Mouse (Mus musculus) frontal cortex, adult 2 months (tissue): Measurements from ENCODE around the gene Mafb. TPM values are rescaled to one million over a fixed set of nuclear protein-coding genes. Genes with fewer than 3 reads are reported as not detected.
A peak's percentile ranks its signal among the peaks of the same experiment; 100 is the strongest.

Source experiments
- DNase-seq, 2 experiments: peaks; one replicate each; pipeline ENCODE4 v3.0.0; 2022; ENCODE audit warnings: low spot score in 1 of 2; ENCODE audit errors: extremely low spot score in 1 of 2
- polyA plus RNA-seq: library from polyadenylated mRNA; depleted of rRNA; stranded (reverse); fragments of >200 nt; gene quantifications from 2 replicates; pipeline ENCODE4 v1.2.3, GENCODE M21; 2012; rRNA removed

The Mafb gene
- 7.2 and 8.8 TPM in 2 replicates for polyA plus RNA-seq

GRCm38 (mm10) chr2:160366980-160367338 is at the start of gene Mafb:
Gene Mafb, minus strand, starts transcription at chr2:160367065.
- DNase-seq: peak; percentile 73 to 85

GRCm38 (mm10) chr2:160415161-160415560 is 48.3 kb upstream of the Mafb start:
- no peak for DNase-seq

- no peak for DNase-seq
Observed at GRCm38 (mm10) chr2:160414736-160415135, 47.9 kb upstream of the Mafb start.

DNA sequence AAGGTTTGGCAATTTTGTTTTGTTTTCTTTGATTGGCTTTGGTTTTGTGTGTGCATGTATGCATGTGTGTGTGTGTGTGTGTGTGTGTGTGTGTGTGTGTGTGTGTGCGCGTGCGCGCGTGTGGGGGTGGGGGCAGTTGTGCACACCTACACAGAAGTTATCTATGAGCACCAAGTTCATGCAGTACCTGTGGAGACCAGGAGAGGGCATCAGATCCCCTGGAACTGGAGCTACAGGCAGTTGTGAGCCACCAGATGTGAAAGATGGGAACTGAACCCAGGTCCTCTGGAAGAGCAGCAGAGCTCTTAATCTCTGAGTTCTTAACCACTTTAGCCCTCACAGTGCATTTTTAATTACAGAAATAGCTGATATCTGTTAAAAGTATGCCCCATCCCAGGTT is 47.1 kb upstream of the Mafb start:
- DNase-seq: no peak

DNA sequence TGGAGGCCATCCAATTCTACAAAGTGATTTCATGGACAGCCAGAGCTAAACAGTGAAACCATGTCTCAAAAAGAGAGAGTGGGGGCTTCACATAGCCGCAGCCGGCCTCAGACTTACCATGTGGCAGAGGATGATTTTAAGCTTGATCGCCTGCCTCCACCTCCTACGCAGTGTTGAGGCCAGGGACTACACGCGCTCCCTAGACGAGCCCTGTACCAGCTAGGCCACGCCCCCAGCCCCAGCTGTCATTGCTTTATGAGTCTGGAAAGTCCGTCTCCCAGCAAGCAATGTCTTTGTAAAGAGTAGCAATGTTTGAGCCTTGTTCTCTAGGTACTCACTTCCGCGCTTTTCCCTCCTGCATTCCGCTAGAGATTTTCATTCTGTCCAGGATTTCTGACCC is 46.2 kb upstream of the Mafb start:
- DNase-seq: no peak

DNA sequence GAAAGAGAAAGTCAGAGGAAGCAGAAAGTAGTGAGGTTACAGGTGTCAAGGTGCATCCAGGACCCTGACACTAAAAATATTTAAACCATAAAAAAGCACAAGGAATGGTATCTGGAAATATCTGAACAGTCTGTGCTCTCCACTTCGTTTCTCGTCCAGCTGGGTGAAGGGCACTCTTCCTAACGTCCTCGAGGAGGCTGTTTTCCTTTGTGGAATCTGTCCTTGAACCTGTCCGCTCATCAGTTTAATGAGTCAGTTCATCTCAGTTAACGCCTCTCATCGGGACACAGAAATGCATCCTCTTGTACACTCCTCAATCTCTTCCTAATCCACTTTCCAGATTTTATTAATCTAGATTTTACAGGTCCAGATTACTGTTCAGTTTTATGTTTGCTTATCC is 44.6 kb upstream of the Mafb start:
- no peak for DNase-seq

- DNase-seq: no peak
Observed at GRCm38 (mm10) chr2:160407720-160408119, 40.9 kb upstream of the Mafb start.

- DNase-seq: no peak
Observed at GRCm38 (mm10) chr2:160397747-160398146, 30.9 kb upstream of the Mafb start.

- DNase-seq: no peak
Observed at GRCm38 (mm10) chr2:160394735-160395134, 27.9 kb upstream of the Mafb start.

DNA sequence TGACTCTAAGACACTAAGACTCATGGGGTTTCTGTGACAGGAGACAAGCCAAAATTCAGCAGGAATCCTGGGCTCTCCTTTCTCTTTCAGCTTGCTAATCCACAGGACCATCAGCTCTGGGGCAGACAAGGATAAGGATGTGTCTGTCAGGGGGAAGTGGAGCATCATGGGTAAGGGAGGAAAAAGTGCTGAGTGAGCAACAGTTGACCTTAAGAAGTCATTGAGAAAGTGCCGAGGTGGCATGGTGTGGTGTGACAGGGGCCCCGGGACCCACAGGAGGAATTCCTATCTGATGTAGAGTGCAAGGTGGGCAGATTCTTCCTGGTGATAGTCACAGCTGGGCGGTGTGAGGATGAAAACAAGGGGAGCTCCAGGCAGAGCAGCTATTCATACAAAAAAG is 25.8 kb upstream of the Mafb start:
- no peak for DNase-seq

DNA sequence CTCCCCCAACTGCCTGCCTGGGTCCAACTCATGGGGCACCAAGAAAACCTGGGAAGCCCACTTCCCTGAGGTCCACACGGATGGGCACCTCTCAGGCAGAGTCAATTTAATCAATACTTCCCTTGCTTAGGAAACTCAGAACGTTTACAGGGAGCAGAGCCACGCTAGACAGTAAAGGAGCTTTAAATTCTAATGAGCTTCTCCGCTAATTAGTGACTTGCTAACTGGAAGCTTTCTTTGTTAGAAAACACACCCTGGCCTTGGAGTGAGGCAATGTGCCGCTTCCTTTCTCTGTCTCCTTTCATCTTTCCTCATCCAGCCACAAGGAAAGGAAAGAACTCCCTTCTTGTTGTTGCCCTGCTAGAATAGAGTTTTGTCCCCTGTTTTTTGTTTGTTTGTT is 21.7 kb upstream of the Mafb start:
- DNase-seq: no peak

DNA sequence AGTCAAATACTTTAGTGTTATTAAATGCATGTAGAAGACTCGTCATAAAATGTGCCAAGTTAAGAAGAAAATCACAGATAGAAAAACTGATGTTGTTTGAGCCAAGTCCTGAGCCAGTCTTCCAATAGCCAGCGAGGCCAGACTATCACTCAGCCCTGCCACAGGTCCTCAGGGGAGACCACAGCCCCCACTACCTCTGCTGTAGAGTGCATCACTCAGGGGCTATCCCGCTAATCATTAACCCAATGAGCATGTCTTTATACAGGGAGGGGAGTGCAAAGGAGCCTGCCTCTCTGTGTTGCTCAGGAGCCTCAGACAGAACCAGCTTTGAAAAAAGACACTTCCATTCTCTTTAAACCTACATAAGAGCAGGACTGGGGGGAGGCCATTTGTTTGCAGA is 16.6 kb upstream of the Mafb start:
- no peak for DNase-seq

- peak in 1 of 2 experiments; percentile 48 for DNase-seq
Observed at GRCm38 (mm10) chr2:160378271-160378670, 11.4 kb upstream of the Mafb start.

DNA sequence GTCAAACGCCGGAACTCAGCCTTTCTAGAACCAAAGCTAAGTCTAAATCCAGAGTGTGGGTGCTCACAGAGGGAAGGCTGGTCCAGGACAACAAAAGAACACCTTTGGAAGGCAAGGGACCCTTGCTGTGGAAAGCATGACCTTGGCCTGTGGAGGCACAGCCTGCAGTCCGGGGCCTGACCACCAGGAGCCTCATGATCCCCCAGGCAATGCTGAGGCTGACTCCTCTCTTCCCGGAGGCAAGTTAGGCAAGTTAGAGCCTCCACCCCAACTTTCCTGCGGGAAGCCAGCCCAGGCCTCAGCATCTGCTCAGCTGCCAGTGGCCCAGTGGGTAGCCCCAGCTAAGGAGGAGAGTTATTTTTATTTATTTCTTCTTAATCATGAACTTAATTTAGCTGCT is 9.4 kb upstream of the Mafb start:
- no peak for DNase-seq

DNA sequence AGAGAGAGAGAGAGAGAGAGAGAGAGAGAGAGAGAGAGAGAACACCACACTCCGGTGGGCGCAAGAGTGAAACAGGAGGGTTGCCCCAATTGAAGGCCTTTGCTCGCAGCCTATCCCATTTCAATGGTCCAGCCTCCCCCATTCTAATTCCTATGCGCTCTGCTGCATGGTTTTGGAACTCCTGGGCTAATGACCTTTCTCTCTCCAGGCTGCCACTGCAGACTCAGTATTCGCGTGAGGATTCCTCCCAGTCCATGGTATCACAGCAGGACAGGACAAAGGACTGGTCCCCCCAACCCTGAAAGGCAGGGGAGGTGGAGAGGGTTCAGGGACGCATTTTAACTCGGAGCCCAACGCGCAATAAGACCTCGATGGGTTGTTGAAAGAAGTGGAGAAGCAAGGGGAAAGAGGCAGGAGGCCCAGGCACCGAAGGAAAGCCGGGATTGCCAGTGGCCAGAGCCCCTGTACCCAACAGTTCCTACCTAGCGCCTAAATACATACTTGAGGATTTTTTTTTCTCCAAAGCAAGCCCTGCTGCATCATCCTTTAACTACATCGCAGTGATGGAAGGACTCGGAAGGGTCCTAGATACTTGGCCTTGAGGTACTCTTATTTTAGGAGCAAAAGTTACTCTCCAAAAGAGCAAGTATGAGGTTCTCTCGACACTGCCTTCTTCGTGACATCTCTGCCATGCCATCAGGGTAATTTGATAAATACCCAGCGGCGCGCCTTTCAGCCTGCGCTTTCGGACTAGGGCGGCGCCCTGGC is 3.0 kb upstream of the Mafb start:
- DNase-seq: no peak

DNA sequence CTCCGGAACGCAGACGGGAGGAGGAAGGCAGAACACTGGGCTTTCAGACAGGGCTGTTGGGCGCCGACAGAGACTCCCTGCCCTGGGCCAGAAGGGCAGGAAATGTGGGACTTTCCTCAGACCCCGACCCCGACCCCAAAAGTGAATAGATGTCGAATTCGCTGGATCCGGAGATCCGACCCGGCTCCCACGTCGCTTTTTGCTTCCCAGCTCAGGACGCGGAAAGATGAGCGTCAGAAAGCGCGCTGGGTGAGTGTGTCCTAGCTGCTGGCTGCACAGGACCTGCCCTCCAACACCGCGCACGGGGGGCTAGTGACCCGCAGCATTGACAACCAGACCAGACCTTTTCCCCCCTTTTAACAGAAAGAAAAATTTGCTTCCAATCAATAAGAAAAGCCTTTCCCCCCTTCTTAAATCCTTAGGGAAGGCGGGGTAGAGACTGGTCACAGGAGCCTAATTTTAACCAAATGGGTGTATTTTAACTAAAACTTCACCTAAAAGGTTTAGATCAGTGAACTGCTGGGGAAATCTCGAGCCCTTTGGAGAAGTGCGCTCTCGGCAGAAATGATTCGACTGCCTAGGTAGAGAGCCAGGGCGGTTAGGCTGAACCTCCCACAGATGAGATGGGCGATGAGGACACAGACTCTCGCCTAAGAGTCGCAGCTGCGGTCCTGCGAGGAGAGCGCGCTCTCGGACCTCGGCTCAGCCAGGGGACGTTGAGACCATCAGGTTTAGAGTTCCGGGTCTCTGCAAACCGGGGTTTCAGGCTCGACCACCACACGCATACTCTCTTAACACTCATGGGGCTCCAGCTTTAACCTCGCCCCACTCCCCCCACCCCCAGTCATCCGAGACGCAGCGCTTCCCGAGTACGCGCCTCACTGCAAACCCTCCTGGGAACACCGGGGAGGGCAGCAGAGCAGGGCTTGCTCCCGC is 1.8 kb upstream of the Mafb start:
- no peak for DNase-seq

DNA sequence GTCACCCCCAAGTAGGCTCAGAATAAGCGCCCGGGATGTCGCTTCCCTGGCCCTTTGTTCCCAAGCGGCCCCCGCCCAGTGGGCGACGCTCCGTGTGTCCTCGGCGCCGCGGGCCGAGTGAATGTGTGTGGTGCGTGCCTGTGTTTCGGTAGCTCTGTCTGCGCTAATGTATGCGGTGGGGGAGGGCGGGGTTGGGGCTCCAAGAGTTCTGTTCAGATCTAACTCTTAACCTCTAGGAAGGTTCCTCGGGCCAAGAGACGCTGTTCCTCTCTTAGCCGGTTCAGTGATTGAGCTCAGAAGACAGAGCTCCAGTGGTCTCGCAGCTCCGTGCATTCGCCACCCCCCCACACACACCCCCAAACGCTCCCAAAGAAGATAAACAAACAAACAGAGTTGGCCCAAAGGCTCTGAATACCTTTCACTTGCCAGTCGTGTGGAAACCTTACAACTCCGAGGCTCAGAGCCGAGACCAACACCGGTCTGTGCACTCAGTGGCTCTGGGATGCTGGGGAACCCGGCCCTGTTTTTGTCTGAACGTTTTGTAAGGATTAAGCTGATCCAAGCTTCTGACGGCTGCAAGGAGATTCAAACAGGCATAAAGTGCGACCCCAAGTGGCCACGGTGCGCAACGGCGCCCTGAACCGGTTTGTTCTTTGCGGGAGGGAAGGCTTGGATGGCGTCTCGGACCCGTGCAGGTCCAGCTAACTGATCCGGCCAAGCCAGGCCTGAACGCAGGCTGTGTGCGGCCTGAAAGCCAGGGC is 763 bp upstream of the Mafb start:
- DNase-seq: peak; percentile 85 to 97

DNA sequence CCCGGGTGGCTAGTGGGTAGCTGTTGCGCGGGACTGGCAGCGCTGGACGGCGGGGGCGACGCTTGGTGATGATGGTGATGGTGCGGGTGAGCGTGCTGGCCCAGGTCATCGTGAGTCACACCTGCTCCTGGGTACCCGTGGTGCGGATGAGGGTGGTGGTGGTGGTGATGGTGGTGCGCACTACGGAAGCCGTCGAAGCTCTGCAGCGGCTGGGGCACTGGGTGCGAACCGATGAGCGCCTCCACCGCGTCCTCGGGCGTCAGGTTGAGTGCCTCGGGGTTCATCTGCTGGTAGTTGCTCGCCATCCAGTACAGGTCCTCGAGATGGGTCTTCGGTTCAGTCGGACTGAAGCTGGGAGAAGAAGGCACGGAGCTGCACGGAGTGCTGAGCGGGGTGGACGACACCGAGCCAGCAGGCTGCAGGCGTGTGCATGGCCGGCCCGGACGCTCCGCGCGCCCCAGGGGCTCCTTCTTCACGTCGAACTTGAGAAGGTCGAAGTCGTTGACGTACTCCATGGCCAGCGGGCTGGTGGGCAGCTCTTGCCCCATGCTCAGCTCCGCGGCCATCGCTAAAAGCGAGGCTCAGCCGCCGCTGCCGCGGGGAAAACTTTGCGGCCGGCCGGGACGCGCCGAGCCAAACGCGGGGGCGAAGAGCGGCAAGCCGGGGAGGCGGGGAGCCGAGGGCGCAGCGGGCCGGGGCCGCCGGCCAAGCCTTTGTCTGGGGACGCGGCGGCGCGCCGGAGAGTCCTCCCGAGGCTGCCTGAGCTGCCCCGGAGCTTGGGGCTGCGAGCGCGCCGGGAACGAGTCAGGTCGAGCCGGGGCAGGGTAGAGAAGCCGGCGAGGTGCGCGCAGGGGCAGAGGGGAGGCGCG is 520 bp downstream of the Mafb start:
- no peak for DNase-seq

DNA sequence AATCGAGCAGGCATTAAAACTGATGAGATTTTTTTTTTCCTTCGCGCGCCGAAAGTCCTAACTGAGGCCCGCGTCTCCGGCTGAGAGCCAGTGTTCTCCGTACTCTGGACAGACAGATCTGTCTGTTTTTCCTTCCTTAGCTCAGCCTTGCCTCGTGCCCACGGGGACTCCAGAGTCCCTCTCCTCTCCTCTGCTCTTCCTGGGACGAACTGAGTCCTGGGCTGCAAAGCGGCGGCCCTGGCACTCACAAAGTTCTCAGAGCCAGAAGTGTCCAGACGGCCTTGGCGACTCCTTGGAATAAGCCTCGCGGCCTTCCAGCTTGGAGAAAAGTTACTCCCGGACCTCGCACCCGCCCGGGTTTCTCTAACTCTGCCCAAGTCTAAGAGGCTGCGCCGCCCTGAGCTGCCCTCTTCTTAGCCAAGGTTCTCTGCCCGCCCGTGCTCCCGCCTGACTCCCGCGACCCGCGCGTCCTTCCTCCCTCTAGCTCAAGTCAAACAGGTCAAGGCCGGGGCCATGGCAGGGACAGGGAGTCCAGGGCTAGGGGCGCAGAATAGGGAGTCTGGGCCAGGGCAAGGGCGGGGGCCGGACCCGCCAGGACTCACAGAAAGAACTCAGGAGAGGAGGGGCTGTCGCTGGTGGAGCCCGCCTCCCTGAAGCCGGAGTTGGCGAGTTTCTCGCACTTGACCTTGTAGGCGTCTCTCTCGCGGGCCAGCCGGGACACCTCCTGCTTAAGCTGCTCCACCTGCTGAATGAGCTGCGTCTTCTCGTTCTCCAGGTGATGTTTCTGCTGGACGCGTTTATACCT is 1.6 kb downstream of the Mafb start:
- no peak for DNase-seq
